Mouse (Mus musculus): Measurements from ENCODE around the gene Pde4a.
"Not testable (repeated sequence)": the region's sequence is repeated elsewhere in the genome, so short reads cannot be mapped to it uniquely, and the experiment has no call there.

Pde4a gene

GRCm38 (mm10) chr9:21246342-21246741, 80.8 kb downstream of the Pde4a start:
- DNase-seq: no peak

- DNase-seq: no peak
Observed at GRCm38 (mm10) chr9:21248326-21248725, 82.8 kb downstream of the Pde4a start, which contains the start of gene S1pr5. Gene S1pr5, minus strand, starts transcription at chr9:21248443.

- DNase-seq: no peak
Observed at GRCm38 (mm10) chr9:21249629-21250508, 84.4 kb downstream of the Pde4a start.

GRCm38 (mm10) chr9:21250509-21250908, 85.0 kb downstream of the Pde4a start:
- no peak for DNase-seq

GRCm38 (mm10) chr9:21251116-21251735, 85.7 kb downstream of the Pde4a start:
- DNase-seq: no peak

- no peak for DNase-seq
Observed at GRCm38 (mm10) chr9:21254690-21255089, 89.2 kb downstream of the Pde4a start.

- not testable (repeated sequence) for DNase-seq
Observed at GRCm38 (mm10) chr9:21256349-21256748, 90.8 kb downstream of the Pde4a start.

GRCm38 (mm10) chr9:21260491-21261040, 95.1 kb downstream of the Pde4a start:
- no peak for DNase-seq

- DNase-seq: no peak
Observed at GRCm38 (mm10) chr9:21261831-21262230, 96.3 kb downstream of the Pde4a start.
